Mouse (Mus musculus) ES-Bruce4 (cell line): ENCODE results near the gene Slc9a3. TPM values are rescaled to one million over a fixed set of nuclear protein-coding genes. Genes with fewer than 3 reads are reported as not detected.

Experiments
- H3K27ac ChIP-seq: 2 replicates; pipeline ENCODE4 v1.5.1; 2012; ENCODE audit warnings: low read length, inconsistent platforms; ENCODE audit not compliant: insufficient read depth
- H3K27me3 ChIP-seq: 2 replicates; pipeline ENCODE4 v1.6.1; 2012; ENCODE audit warnings: mild to moderate bottlenecking, low read length, inconsistent platforms; ENCODE audit not compliant: control insufficient read depth, poor library complexity, insufficient read depth, severe bottlenecking
- H3K36me3 ChIP-seq: 2 replicates; pipeline ENCODE4 v1.6.1; 2012; ENCODE audit warnings: inconsistent platforms, mild to moderate bottlenecking, low read length, moderate library complexity; ENCODE audit not compliant: control insufficient read depth, poor library complexity, insufficient read depth, severe bottlenecking
- H3K4me1 ChIP-seq: one replicate; pipeline ENCODE4 v1.8.1; 2011; ENCODE audit warnings: low read length; ENCODE audit not compliant: control insufficient read depth, insufficient read depth
- H3K4me3 ChIP-seq: 2 replicates; pipeline ENCODE4 v1.5.1; 2011; ENCODE audit warnings: low read depth, mild to moderate bottlenecking, low read length
- H3K9ac ChIP-seq: 2 replicates; pipeline ENCODE4 v1.6.1; 2012; ENCODE audit warnings: low read depth, mild to moderate bottlenecking, inconsistent platforms; ENCODE audit not compliant: poor library complexity, severe bottlenecking
- H3K9me3 ChIP-seq: replicated peaks from 2 replicates; pipeline ENCODE4 v1.6.1; 2012; ENCODE audit warnings: mild to moderate bottlenecking, low read length, inconsistent platforms; ENCODE audit not compliant: control insufficient read depth, poor library complexity, insufficient read depth, severe bottlenecking
- CTCF ChIP-seq: IDR thresholded peaks from one replicate; pipeline ENCODE4 v1.8.1; 2011; ENCODE audit warnings: low read depth, low read length
- EP300 ChIP-seq: IDR thresholded peaks from 2 replicates; pipeline ENCODE4 v1.6.1; 2011; ENCODE audit warnings: low read depth, low read length; ENCODE audit not compliant: insufficient read depth
- POLR2A ChIP-seq: IDR thresholded peaks from one replicate; pipeline ENCODE4 v1.8.1; 2011; ENCODE audit warnings: low read length; ENCODE audit not compliant: insufficient read depth
- polyA plus RNA-seq: library from polyadenylated mRNA; stranded (reverse); fragments of >200 nt; gene quantifications from 2 replicates; pipeline ENCODE4 v1.2.4, GENCODE M21; 2011; ENCODE audit warnings: low read depth; ENCODE audit not compliant: missing spikeins, insufficient read depth, insufficient read length

Slc9a3 gene
- polyA plus RNA-seq, 1 experiment: not detected

DNA sequence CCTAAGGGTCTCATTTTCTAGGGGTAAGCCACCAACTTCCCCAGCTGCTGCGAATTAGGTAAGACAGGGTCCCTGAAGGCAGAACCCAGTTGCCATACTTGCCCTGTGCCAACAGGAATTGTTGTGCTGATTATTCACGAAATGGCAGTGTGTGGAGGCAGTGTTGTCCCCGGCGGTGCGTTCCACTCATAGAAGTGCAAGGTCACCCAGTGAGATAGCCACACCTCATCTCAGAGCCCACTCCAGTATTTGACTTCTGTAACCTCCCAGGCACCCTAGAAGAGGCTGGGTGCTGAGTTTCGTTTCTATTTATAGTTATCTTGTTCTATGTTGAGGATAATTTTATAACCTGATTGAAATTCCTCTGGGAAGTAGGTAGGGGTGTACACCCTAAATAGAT, 22.3 kb upstream of the Slc9a3 start:
- no peaks in the 10 kb centered on the region for H3K9me3 ChIP-seq
- no peaks in the 10 kb centered on the region for H3K4me1 ChIP-seq
- H3K9ac ChIP-seq: no peak overlapping the region
- no peak overlapping the region for H3K27ac ChIP-seq
- no peaks in the 10 kb centered on the region for H3K36me3 ChIP-seq
- no peak overlapping the region for H3K4me3 ChIP-seq
- H3K27me3 ChIP-seq: no peaks in the 10 kb centered on the region
- TF ChIP-seq POLR2A (no peak), EP300 (no peak), CTCF (no peak)

DNA sequence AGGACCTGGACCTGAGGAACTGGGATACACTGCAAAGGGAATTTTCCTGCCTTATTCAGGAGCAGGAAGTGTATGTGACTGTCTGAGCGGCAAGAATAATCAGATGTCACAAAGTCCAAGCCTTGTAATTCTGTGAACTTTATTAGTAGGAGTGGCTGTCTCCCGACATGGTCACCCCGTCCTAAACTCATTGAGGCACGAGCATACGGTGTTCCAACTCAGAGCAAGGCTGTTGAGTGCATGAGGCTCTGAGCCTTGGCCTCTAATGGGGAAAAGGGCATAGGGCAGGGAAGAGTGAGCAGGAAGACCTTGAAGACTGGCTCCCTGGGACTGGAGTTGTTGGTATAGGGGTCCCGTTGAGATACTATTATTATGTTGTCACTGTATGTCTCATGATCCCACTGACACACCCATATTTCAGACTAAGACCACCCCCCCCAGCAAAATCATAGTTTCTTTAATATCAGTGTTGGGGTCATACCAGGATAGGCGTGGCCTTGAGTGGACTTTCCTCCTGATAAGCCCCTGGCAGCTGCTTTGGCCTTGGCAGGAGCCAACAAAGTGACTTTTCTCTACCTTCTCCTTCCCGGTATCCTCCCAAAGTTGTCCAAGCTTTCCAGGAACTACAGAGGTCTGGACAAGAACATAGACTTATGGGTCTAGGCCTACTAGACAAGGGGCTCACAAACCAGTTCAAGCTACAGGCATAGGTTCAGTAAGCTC, 19.0 kb upstream of the Slc9a3 start:
- no peaks in the 10 kb centered on the region for H3K4me1 ChIP-seq
- H3K36me3 ChIP-seq: no peaks in the 10 kb centered on the region
- no peak overlapping the region for H3K9ac ChIP-seq
- TF ChIP-seq POLR2A: no peak
- no peak overlapping the region for H3K4me3 ChIP-seq
- no peak overlapping the region for H3K27ac ChIP-seq
- no peaks in the 10 kb centered on the region for H3K9me3 ChIP-seq
- no peaks in the 10 kb centered on the region for H3K27me3 ChIP-seq

DNA sequence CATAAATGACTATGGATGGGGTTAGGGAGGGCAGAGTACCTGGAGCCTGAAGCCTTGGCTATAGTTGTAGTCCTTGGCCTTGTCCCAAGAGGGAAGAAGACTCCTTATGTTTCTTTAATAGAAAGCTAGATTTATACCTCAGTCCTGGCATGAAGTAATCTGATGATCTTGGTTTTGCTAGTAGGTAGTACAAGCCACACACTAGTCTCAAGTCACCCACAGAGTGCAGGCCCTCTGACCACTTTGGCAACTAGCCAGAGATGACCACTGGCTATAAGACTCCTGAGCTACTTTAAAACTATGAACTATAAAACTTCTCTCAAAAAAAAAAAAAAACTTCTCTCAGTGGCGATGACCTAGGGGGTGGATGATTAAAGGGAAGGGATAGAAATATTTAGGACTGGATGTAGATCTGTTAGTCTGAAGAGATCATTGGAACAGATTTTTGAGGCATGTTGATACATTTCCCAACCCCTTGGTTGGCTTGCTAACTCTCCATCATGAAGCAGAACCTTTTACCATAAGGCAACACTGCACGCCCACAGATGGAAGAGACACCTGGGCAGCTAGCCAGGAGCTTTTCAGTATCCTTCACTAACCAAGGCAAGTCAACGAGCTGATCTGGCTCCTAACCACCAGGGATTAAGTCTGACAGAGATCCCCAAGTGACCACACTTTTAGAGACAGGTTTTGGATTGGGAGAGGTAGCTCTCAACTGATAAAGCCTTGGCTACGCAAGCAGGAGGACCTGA, 18.2 kb upstream of the Slc9a3 start:
- no peak for TF ChIP-seq POLR2A
- TF ChIP-seq CTCF: no peak
- TF ChIP-seq EP300: no peak
- Histone ChIP-seq H3K9me3 (no peaks in the 10 kb centered on the region), H3K4me3 (no peak overlapping the region), H3K4me1 (no peaks in the 10 kb centered on the region), H3K36me3 (no peaks in the 10 kb centered on the region), H3K27me3 (no peaks in the 10 kb centered on the region), H3K27ac (no peak overlapping the region), H3K9ac (no peak overlapping the region)

DNA sequence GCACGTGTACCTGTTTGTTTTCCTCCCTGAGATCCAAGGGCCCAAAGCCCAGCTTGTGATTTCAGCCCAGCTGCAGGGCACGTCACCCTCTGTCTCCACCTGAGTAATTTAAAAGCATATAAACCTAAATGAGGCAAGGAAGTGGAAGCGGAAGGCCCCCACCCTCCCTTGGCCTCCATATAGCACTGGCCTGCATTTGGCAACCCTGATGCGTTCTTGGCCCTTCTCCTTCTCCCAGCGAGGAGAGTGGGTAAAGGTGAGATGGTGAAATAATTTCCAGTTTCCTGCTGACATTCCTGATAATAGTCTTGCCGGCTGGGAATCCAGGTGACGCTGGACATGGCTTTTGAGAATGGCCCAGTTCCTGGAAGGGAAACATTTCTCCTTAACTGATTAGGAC, 16.8 kb upstream of the Slc9a3 start:
- Histone ChIP-seq H3K9ac (no peak overlapping the region), H3K27ac (no peak overlapping the region), H3K36me3 (no peaks in the 10 kb centered on the region), H3K4me1 (no peaks in the 10 kb centered on the region), H3K27me3 (no peaks in the 10 kb centered on the region), H3K9me3 (no peaks in the 10 kb centered on the region; the same call in 1 of the 2 replicates), H3K4me3 (no peak overlapping the region)
- TF ChIP-seq CTCF (no peak), EP300 (no peak), POLR2A (no peak)

DNA sequence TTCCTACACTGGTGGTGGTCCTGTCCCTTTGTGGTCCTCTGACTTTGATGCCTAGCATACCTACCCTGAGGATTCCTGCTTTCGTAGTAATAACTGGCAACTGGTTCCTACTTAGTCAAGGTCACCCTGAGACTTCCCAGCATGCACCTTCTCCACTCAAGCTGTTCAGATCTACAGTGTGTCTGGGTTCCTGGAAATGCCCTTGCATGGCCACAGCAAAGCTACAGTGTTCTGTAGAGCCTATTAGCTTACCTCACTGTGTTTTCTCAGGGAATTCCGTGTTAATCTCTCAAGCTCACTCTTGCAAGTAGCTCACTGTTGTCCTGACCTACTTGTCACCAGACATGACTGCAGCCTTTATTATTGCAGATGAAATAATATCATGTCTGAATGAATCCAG, 13.8 kb upstream of the Slc9a3 start:
- Histone ChIP-seq H3K27me3 (no peaks in the 10 kb centered on the region), H3K9me3 (no peaks in the 10 kb centered on the region; the same call in 1 of the 2 replicates), H3K27ac (no peak overlapping the region), H3K36me3 (no peaks in the 10 kb centered on the region), H3K9ac (no peak overlapping the region), H3K4me3 (no peak overlapping the region), H3K4me1 (no peaks in the 10 kb centered on the region)
- TF ChIP-seq POLR2A (no peak), CTCF (no peak), EP300 (no peak)

DNA sequence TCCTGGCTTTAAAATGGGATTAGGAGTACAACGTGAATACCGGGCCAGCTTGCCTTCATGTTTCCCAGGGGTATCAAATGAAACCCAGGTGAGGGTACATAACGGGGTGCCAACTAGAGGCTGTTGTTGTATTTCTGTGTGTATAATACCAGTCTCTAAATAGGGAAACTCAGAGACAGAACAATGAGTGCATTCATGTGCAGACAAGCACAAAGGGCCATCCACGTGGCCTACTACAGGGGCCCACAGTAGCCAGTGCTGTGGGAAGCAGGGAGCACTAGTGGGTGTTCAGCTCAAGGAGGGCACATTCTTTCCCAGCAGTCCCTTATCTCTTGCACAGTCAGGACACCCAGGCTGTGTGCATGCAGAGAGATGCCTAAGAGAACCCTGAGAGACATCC, 8.7 kb upstream of the Slc9a3 start:
- TF ChIP-seq POLR2A (no peak), CTCF (no peak), EP300 (no peak)
- no peaks in the 10 kb centered on the region for H3K4me1 ChIP-seq
- no peaks in the 10 kb centered on the region for H3K36me3 ChIP-seq
- no peaks in the 10 kb centered on the region for H3K27me3 ChIP-seq
- H3K9ac ChIP-seq: no peak overlapping the region
- no peaks in the 10 kb centered on the region; the same call in 1 of the 2 replicates for H3K9me3 ChIP-seq
- H3K4me3 ChIP-seq: no peak overlapping the region
- H3K27ac ChIP-seq: no peak overlapping the region
